Mouse (Mus musculus): ENCODE data around the gene Msh4. TPM values are rescaled to one million over a fixed set of nuclear protein-coding genes. Genes with fewer than 3 reads are reported as not detected.
"Not testable (repeated sequence)": the region's sequence is repeated elsewhere in the genome, so short reads cannot be mapped to it uniquely, and the experiment has no call there.

Msh4 gene
- polyA plus RNA-seq, 1 experiment, result 0.04 TPM

DNA sequence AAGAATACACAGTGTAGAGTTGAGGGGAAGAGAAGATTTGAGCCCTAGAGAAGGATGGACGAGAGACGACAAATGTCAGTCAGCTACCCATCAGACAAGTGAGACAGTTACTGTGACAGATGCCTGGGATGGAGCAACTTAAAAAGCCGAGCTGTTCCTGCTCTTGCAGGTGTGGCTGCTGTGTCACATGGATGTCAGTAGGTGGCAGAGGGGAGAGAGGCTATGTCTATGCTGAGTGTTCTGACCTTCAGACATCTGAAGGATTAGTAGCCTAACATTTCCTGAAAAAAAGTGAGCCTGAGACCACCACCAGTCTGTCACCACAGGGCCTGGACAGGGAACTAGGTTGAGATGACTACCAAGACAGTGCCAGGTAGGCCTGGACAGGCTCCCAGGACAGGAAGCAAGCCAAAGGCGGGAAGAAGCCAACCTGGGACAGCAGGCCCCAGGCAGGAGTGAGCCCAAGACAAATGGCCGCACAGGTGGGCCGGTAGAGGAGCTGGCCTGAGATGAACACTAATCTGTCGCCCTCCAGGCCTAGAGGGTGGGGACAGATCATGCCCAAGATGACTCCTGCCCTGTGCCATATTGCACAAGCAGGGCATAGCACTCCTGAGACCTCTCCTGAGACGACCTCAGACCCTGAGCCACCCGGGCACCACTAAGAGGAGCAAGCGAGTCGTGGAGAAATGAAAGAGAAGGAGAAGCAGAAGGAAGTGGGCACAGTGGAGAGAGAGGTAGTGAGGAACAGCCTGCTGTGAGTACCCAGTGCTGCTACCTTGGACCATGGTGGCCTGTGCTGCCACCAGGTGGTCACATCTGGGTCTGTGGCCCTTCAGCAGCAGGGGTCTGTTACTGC is 74.7 kb downstream of the Msh4 start:
- Histone ChIP-seq H3K27ac (ENCODE audit: insufficient read depth, low read length) (no peak overlapping the region), H3K4me3 (ENCODE audit: extremely low read depth, insufficient read depth, insufficient read length) (no peak overlapping the region), H3K27me3 (ENCODE audit: control insufficient read depth, insufficient read depth, low read length) (no peaks in the 10 kb centered on the region), H3K4me1 (ENCODE audit: control insufficient read depth, insufficient read depth, insufficient read length) (no peaks in the 10 kb centered on the region), H3K36me3 (ENCODE audit: control insufficient read depth, insufficient read depth, low read length) (no peaks in the 10 kb centered on the region)
- WGBS, result 49% methylated on average over 11 of the region's 11 CpGs
- no peak for TF ChIP-seq CTCF (IDR thresholded peaks at IDR 0.05; ENCODE audit: extremely low read depth, insufficient read depth, insufficient read length, insufficient replicate concordance)
- no peak for TF ChIP-seq POLR2A (IDR thresholded peaks at IDR 0.05; ENCODE audit: low read depth, low read length)
- no peak for DNase-seq (ENCODE audit: low read depth in 1 of 2, low spot score in 2 of 2)

DNA sequence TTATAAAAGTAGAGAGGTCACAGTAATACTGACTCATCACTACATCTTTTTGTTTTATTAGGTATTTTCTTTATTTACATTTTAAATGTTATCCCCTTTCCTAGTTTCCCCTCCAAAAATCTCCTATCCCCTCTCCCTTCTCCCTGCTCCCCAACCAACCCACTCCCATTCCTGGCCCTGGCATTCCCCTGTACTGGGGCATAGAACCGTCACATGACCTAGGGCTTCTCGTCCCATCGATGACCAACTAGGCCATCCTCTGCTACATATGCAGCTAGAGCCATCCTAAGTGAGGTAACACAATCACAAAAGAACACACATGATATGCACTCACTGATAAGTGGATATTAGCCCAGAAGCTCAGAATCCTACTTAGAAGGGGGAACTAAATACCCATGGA is 76.2 kb downstream of the Msh4 start:
- H3K27ac ChIP-seq (ENCODE audit: insufficient read depth, low read length); H3K27me3 ChIP-seq (ENCODE audit: control insufficient read depth, insufficient read depth, low read length): not testable (repeated sequence)
- 82% methylated on average over 3 of the region's 3 CpGs for WGBS

DNA sequence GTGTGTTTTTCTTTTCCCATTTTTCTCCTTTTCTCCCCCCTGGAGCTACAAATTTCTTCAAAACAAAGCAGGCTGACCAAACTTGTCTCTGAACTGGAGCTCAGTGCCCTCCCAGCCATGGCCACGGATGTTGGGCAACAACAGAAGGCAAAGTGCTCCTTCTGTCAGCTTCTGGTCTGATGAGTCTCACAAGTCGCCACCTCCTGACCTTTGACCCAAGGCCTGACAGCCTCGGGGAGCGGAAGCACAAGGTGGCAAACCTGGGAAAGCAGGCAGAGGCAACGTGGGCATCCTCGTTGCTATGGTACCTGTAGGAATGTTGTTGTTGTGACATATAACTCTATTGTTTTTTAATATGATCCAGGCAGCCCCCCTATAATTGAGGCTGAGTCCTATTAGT is 79.3 kb downstream of the Msh4 start:
- H3K36me3 ChIP-seq (ENCODE audit: control insufficient read depth, insufficient read depth, low read length), result no peaks in the 10 kb centered on the region
- TF ChIP-seq CTCF (IDR thresholded peaks at IDR 0.05; ENCODE audit: extremely low read depth, insufficient read depth, insufficient read length, insufficient replicate concordance), result no peak
- no peak for TF ChIP-seq POLR2A (IDR thresholded peaks at IDR 0.05; ENCODE audit: low read depth, low read length)
- no peak overlapping the region for H3K4me3 ChIP-seq (ENCODE audit: extremely low read depth, insufficient read depth, insufficient read length)
- no peak overlapping the region for H3K27ac ChIP-seq (ENCODE audit: insufficient read depth, low read length)
- H3K27me3 ChIP-seq (ENCODE audit: control insufficient read depth, insufficient read depth, low read length), result no peaks in the 10 kb centered on the region
- no peak for DNase-seq (ENCODE audit: low read depth in 1 of 2, low spot score in 2 of 2)
- no peaks in the 10 kb centered on the region for H3K4me1 ChIP-seq (ENCODE audit: control insufficient read depth, insufficient read depth, insufficient read length)
- WGBS, result 85% methylated on average over 6 of the region's 6 CpGs

More for the DNA sequence above, 76.2 kb downstream of the Msh4 start:
- not testable (repeated sequence) for H3K4me1 ChIP-seq (ENCODE audit: control insufficient read depth, insufficient read depth, insufficient read length); H3K36me3 ChIP-seq (ENCODE audit: control insufficient read depth, insufficient read depth, low read length); DNase-seq (ENCODE audit: low read depth in 1 of 2, low spot score in 2 of 2); H3K4me3 ChIP-seq (ENCODE audit: extremely low read depth, insufficient read depth, insufficient read length)

DNA sequence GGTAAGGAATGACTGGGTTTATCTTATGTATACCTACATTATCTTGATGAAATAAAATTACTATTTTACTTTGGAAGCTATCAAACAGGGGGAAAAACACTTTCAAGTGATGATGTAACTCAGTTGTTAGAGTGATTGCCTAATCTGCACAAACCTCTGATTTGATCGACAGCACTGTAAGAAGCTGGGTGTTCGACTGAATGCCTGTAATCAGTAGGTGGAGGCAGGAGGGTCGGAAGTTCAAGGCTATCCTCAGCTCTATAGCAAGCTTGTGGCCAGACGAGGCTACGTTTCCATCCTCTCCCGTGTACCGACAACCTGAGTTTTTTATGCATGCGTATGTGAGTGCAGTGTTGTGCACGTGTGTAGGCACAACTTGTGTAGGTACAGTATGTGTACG is 80.7 kb downstream of the Msh4 start:
- no peak for DNase-seq (ENCODE audit: low read depth in 1 of 2, low spot score in 2 of 2)
- TF ChIP-seq POLR2A (IDR thresholded peaks at IDR 0.05; ENCODE audit: low read depth, low read length) (no peak), CTCF (IDR thresholded peaks at IDR 0.05; ENCODE audit: extremely low read depth, insufficient read depth, insufficient read length, insufficient replicate concordance) (no peak)
- Histone ChIP-seq H3K4me1 (ENCODE audit: control insufficient read depth, insufficient read depth, insufficient read length) (no peaks in the 10 kb centered on the region), H3K27ac (ENCODE audit: insufficient read depth, low read length) (no peak overlapping the region), H3K4me3 (ENCODE audit: extremely low read depth, insufficient read depth, insufficient read length) (no peak overlapping the region), H3K36me3 (ENCODE audit: control insufficient read depth, insufficient read depth, low read length) (no peaks in the 10 kb centered on the region), H3K27me3 (ENCODE audit: control insufficient read depth, insufficient read depth, low read length) (no peaks in the 10 kb centered on the region)
- 93% methylated on average over 10 of the region's 10 CpGs for WGBS

DNA sequence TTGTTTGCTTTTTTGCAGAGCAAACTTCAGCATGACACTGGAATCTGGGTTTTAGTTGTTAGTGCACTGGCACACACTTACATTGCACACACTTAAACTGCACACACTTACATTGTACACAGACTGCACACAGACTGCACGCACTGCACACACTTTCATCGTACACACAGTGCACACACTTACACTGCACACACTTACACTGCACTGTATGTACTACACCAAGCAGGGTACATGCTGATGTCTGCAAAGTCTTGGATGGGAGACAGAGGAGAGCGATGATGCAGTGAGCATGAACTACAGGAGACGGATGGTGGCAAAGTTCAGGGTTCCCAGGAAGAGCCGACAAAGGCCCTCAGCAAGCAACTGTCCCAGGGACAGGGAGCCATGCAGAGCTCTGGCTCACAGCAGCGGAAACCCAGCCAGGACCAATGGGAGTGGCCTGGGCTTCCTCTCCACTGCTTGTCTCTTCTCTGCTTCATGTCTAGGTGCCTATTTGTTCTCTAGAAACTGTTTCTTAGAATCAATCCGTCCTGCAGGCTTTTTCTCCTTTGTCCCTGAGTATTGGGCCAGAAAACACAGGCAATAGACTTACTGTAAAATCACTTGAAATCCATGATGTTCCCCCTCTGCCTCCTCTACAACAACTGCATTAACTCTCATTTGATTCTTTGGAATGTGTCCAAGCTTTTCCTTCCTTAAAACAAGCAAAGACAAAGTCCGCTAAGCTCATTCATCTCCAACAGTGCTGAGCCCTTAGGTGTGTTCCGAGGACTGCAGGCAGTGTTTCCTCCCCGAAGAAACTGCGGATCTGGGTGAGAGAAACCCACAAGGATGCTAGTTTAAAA is 82.0 kb downstream of the Msh4 start:
- no peak for DNase-seq (ENCODE audit: low read depth in 1 of 2, low spot score in 2 of 2)
- WGBS, result 69% methylated on average over 11 of the region's 11 CpGs
- Histone ChIP-seq H3K4me1 (ENCODE audit: control insufficient read depth, insufficient read depth, insufficient read length) (no peaks in the 10 kb centered on the region), H3K27me3 (ENCODE audit: control insufficient read depth, insufficient read depth, low read length) (no peaks in the 10 kb centered on the region), H3K36me3 (ENCODE audit: control insufficient read depth, insufficient read depth, low read length) (no peaks in the 10 kb centered on the region), H3K27ac (ENCODE audit: insufficient read depth, low read length) (no peak overlapping the region), H3K4me3 (ENCODE audit: extremely low read depth, insufficient read depth, insufficient read length) (no peak overlapping the region)
- TF ChIP-seq CTCF (IDR thresholded peaks at IDR 0.05; ENCODE audit: extremely low read depth, insufficient read depth, insufficient read length, insufficient replicate concordance) (no peak), POLR2A (IDR thresholded peaks at IDR 0.05; ENCODE audit: low read depth, low read length) (no peak)

DNA sequence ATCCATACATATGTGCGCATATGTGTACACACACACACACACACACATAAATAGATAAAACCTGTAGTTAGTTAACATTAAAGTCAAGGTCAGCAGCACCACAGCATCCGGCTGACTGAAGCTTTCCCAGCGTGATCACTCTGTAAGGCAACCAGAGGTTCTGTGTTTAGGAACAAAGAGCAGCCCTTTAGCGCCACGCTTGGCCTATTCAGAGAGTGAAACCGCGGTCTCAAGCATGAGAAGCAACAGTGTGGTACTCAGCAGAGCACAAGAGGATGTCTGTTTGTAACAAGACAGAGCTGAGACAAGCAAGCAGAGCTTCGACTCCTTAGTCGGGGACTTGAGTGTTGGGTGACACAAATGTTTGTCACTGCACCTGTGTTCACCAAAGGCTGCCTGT is 86.5 kb downstream of the Msh4 start:
- no peak overlapping the region for H3K4me3 ChIP-seq (ENCODE audit: extremely low read depth, insufficient read depth, insufficient read length)

DNA sequence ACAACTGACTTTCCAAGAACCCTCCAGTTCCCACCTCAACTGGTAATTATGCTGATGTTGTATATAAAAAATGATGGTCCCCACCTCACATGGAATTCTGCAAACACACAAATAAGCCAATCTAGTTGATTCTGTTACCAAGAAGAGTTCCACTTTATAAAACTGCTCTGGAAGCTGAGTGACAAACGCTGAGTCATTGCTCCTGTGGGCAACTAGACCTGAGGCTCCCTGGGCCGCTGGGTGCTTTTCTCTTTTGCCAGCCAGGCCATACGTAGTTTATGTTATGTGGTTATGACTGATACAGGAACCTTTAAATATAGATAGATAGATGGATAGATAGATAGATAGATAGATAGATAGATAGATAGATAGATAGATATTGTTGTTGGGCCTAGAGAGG is 87.2 kb downstream of the Msh4 start:
- Histone ChIP-seq H3K4me3 (ENCODE audit: extremely low read depth, insufficient read depth, insufficient read length) (no peak overlapping the region), H3K36me3 (ENCODE audit: control insufficient read depth, insufficient read depth, low read length) (no peaks in the 10 kb centered on the region), H3K4me1 (ENCODE audit: control insufficient read depth, insufficient read depth, insufficient read length) (no peaks in the 10 kb centered on the region), H3K27me3 (ENCODE audit: control insufficient read depth, insufficient read depth, low read length) (no peaks in the 10 kb centered on the region), H3K27ac (ENCODE audit: insufficient read depth, low read length) (no peak overlapping the region)
- TF ChIP-seq CTCF (IDR thresholded peaks at IDR 0.05; ENCODE audit: extremely low read depth, insufficient read depth, insufficient read length, insufficient replicate concordance) (no peak), POLR2A (IDR thresholded peaks at IDR 0.05; ENCODE audit: low read depth, low read length) (no peak)
- WGBS, result 78% methylated on average over 3 of the region's 3 CpGs
- DNase-seq (ENCODE audit: low read depth in 1 of 2, low spot score in 2 of 2), result no peak

More for the DNA sequence above, 86.5 kb downstream of the Msh4 start:
- no peak overlapping the region for H3K27ac ChIP-seq (ENCODE audit: insufficient read depth, low read length)
- 94% methylated on average over 9 of the region's 9 CpGs for WGBS
- no peaks in the 10 kb centered on the region for H3K36me3 ChIP-seq (ENCODE audit: control insufficient read depth, insufficient read depth, low read length)
- no peaks in the 10 kb centered on the region for H3K4me1 ChIP-seq (ENCODE audit: control insufficient read depth, insufficient read depth, insufficient read length)
- no peak for TF ChIP-seq CTCF (IDR thresholded peaks at IDR 0.05; ENCODE audit: extremely low read depth, insufficient read depth, insufficient read length, insufficient replicate concordance)
- TF ChIP-seq POLR2A (IDR thresholded peaks at IDR 0.05; ENCODE audit: low read depth, low read length), result no peak
- DNase-seq (ENCODE audit: low read depth in 1 of 2, low spot score in 2 of 2), result no peak
- H3K27me3 ChIP-seq (ENCODE audit: control insufficient read depth, insufficient read depth, low read length), result no peaks in the 10 kb centered on the region
